Mouse (Mus musculus): ENCODE results near the gene Avpr2. TPM values are rescaled to one million over a fixed set of nuclear protein-coding genes. Genes with fewer than 3 reads are reported as not detected.
A peak's percentile ranks its signal among the peaks of the same experiment; 100 is the strongest.

Avpr2 gene
- polyA plus RNA-seq, 1 experiment from 2014 or later, result 0.34 TPM

- ATAC-seq (ENCODE audit: low FRiP score, low read depth), result peak; percentile 55
- Histone ChIP-seq H3K4me2 (replicated peaks) (peak overlapping the region; percentile 63), H3K9ac (replicated peaks) (peak overlapping the region; percentile 60; the same call in 1 of the 2 replicates), H3K4me1 (no peaks in the 10 kb centered on the region), H3K4me3 (peak overlapping the region; percentile 49), H3K36me3 (no peaks in the 10 kb centered on the region), H3K27ac (replicated peaks) (no peak overlapping the region), H3K9me3 (no peaks in the 10 kb centered on the region), H3K27me3 (peaks cover 23% of the 10 kb centered on the region)
- 12% methylated on average over 16 of the region's 16 CpGs for whole genome bisulfite sequencing
Observed at GRCm38 (mm10) chrX:73881036-73881427, 10.9 kb upstream of the Avpr2 start.

- peak; percentile 31; the same call in 1 of the 2 replicates for ATAC-seq (ENCODE audit: low FRiP score, low read depth)
- no peak overlapping the region for H3K9ac ChIP-seq (replicated peaks)
- 22% methylated on average over 6 of the region's 6 CpGs for WGBS
Observed at GRCm38 (mm10) chrX:73881463-73881862, 10.4 kb upstream of the Avpr2 start.

GRCm38 (mm10) chrX:73892833-73893232 lies 931 bp downstream of the Avpr2 start:
- ATAC-seq (ENCODE audit: low FRiP score, low read depth), result no peak
- H3K9me3 ChIP-seq, result no peaks in the 10 kb centered on the region
- H3K4me2 ChIP-seq (replicated peaks), result no peak overlapping the region
- WGBS, result 91% methylated on average over 14 of the region's 14 CpGs
- H3K27ac ChIP-seq (replicated peaks), result no peak overlapping the region
- no peaks in the 10 kb centered on the region for H3K27me3 ChIP-seq
- H3K4me3 ChIP-seq, result no peak overlapping the region
- no peaks in the 10 kb centered on the region for H3K4me1 ChIP-seq
- H3K9ac ChIP-seq (replicated peaks), result no peak overlapping the region
- no peaks in the 10 kb centered on the region for H3K36me3 ChIP-seq

More at GRCm38 (mm10) chrX:73881463-73881862, 10.4 kb upstream of the Avpr2 start:
- Histone ChIP-seq H3K4me2 (replicated peaks) (peak overlapping the region; percentile 63; the same call in 1 of the 2 replicates), H3K9me3 (no peaks in the 10 kb centered on the region), H3K4me3 (no peak overlapping the region), H3K36me3 (no peaks in the 10 kb centered on the region), H3K27me3 (peaks cover 23% of the 10 kb centered on the region), H3K4me1 (no peaks in the 10 kb centered on the region), H3K27ac (replicated peaks) (no peak overlapping the region)

GRCm38 (mm10) chrX:73895719-73896118 lies 3.8 kb downstream of the Avpr2 start, which contains the start of gene L1cam:
L1cam (minus strand) TSS chrX:73896105.
- H3K9me3 ChIP-seq, result no peaks in the 10 kb centered on the region
- H3K9ac ChIP-seq (replicated peaks), result no peak within 1 kb of the TSS
- WGBS, result 23% methylated on average over 2 of the region's 2 CpGs
- H3K27me3 ChIP-seq, result no peaks in the 10 kb centered on the region
- no peak within 1 kb of the TSS for H3K4me2 ChIP-seq (replicated peaks)
- no peaks in the 10 kb centered on the region for H3K4me1 ChIP-seq
- no peak within 1 kb of the TSS for H3K4me3 ChIP-seq
- no peaks in the 10 kb centered on the region for H3K36me3 ChIP-seq
- no peak for ATAC-seq (ENCODE audit: low FRiP score, low read depth)
- H3K27ac ChIP-seq (replicated peaks), result no peak within 1 kb of the TSS

GRCm38 (mm10) chrX:73897959-73898358 lies 6.1 kb downstream of the Avpr2 start:
- Histone ChIP-seq H3K9me3 (no peaks in the 10 kb centered on the region), H3K27me3 (no peaks in the 10 kb centered on the region), H3K4me1 (no peaks in the 10 kb centered on the region), H3K36me3 (no peaks in the 10 kb centered on the region), H3K27ac (replicated peaks) (no peak overlapping the region), H3K9ac (replicated peaks) (no peak overlapping the region), H3K4me3 (no peak overlapping the region), H3K4me2 (replicated peaks) (no peak overlapping the region)
- 73% methylated on average over 3 of the region's 3 CpGs for WGBS
- ATAC-seq (ENCODE audit: low FRiP score, low read depth), result no peak

- H3K36me3 ChIP-seq, result no peaks in the 10 kb centered on the region
- no peak overlapping the region for H3K27ac ChIP-seq (replicated peaks)
- H3K27me3 ChIP-seq, result no peaks in the 10 kb centered on the region; the same call in 1 of the 2 replicates
- H3K4me3 ChIP-seq, result no peak overlapping the region
- 72% methylated on average over 1 of the region's 1 CpGs for WGBS
- ATAC-seq (ENCODE audit: low FRiP score, low read depth), result no peak
- H3K4me1 ChIP-seq, result no peaks in the 10 kb centered on the region
- no peak overlapping the region for H3K4me2 ChIP-seq (replicated peaks)
- no peaks in the 10 kb centered on the region for H3K9me3 ChIP-seq
- H3K9ac ChIP-seq (replicated peaks), result no peak overlapping the region
Observed at GRCm38 (mm10) chrX:73910049-73910448, 18.1 kb downstream of the Avpr2 start.

- H3K9ac ChIP-seq (replicated peaks), result no peak overlapping the region
- ATAC-seq (ENCODE audit: low FRiP score, low read depth), result no peak
- no peaks in the 10 kb centered on the region; the same call in 1 of the 2 replicates for H3K27me3 ChIP-seq
- no peaks in the 10 kb centered on the region for H3K4me1 ChIP-seq
- H3K4me3 ChIP-seq, result no peak overlapping the region
- H3K27ac ChIP-seq (replicated peaks), result no peak overlapping the region
- no peaks in the 10 kb centered on the region for H3K36me3 ChIP-seq
- H3K9me3 ChIP-seq, result no peaks in the 10 kb centered on the region
- H3K4me2 ChIP-seq (replicated peaks), result no peak overlapping the region
Observed at GRCm38 (mm10) chrX:73910451-73910850, 18.5 kb downstream of the Avpr2 start.

GRCm38 (mm10) chrX:73911156-73911555 lies 19.3 kb downstream of the Avpr2 start:
- Histone ChIP-seq H3K27me3 (no peaks in the 10 kb centered on the region; the same call in 1 of the 2 replicates), H3K27ac (replicated peaks) (no peak overlapping the region), H3K4me1 (no peaks in the 10 kb centered on the region), H3K4me3 (peak overlapping the region; percentile 10; the same call in 1 of the 2 replicates), H3K36me3 (no peaks in the 10 kb centered on the region), H3K4me2 (replicated peaks) (peak overlapping the region; percentile 38), H3K9me3 (no peaks in the 10 kb centered on the region), H3K9ac (replicated peaks) (no peak overlapping the region)
- no peak for ATAC-seq (ENCODE audit: low FRiP score, low read depth)
- WGBS, result 23% methylated on average over 19 of the region's 26 CpGs

GRCm38 (mm10) chrX:73911588-73911987 lies 19.7 kb downstream of the Avpr2 start:
- no peaks in the 10 kb centered on the region for H3K4me1 ChIP-seq
- 76% methylated on average over 2 of the region's 2 CpGs for WGBS
- no peak overlapping the region for H3K4me2 ChIP-seq (replicated peaks)
- H3K9me3 ChIP-seq, result no peaks in the 10 kb centered on the region
- H3K27me3 ChIP-seq, result no peaks in the 10 kb centered on the region; the same call in 1 of the 2 replicates
- H3K9ac ChIP-seq (replicated peaks), result no peak overlapping the region
- H3K36me3 ChIP-seq, result no peaks in the 10 kb centered on the region
- no peak overlapping the region for H3K4me3 ChIP-seq
- no peak for ATAC-seq (ENCODE audit: low FRiP score, low read depth)
- H3K27ac ChIP-seq (replicated peaks), result no peak overlapping the region

- H3K9me3 ChIP-seq, result no peaks in the 10 kb centered on the region
- ATAC-seq (ENCODE audit: low FRiP score, low read depth), result peak; percentile 98
- peaks cover 28% of the 10 kb centered on the region for H3K36me3 ChIP-seq
- H3K27ac ChIP-seq (replicated peaks), result peak overlapping the region; percentile 73
- H3K4me3 ChIP-seq, result peak overlapping the region; percentile 21
- H3K9ac ChIP-seq (replicated peaks), result no peak overlapping the region
- H3K27me3 ChIP-seq, result no peaks in the 10 kb centered on the region; the same call in 1 of the 2 replicates
- WGBS, result 30% methylated on average over 31 of the region's 31 CpGs
- H3K4me1 ChIP-seq, result no peaks in the 10 kb centered on the region
- peak overlapping the region; percentile 42 for H3K4me2 ChIP-seq (replicated peaks)
Observed at GRCm38 (mm10) chrX:73914827-73915703, 23.2 kb downstream of the Avpr2 start.

- Histone ChIP-seq H3K27me3 (no peaks in the 10 kb centered on the region), H3K9me3 (no peaks in the 10 kb centered on the region), H3K27ac (replicated peaks) (no peak overlapping the region), H3K4me1 (peaks cover 7% of the 10 kb centered on the region), H3K9ac (replicated peaks) (no peak overlapping the region), H3K4me2 (replicated peaks) (no peak overlapping the region), H3K36me3 (peaks cover 28% of the 10 kb centered on the region), H3K4me3 (no peak overlapping the region)
- no peak for ATAC-seq (ENCODE audit: low FRiP score, low read depth)
- WGBS, result 75% methylated on average over 8 of the region's 8 CpGs
Observed at GRCm38 (mm10) chrX:73916945-73917344, 25.0 kb downstream of the Avpr2 start.

- H3K9me3 ChIP-seq, result no peaks in the 10 kb centered on the region
- no peak overlapping the region for H3K4me2 ChIP-seq (replicated peaks)
- no peak overlapping the region for H3K27ac ChIP-seq (replicated peaks)
- H3K4me3 ChIP-seq, result no peak overlapping the region
- ATAC-seq (ENCODE audit: low FRiP score, low read depth), result no peak
- 85% methylated on average over 5 of the region's 5 CpGs for WGBS
- H3K27me3 ChIP-seq, result no peaks in the 10 kb centered on the region
- peaks cover 7% of the 10 kb centered on the region for H3K4me1 ChIP-seq
- H3K9ac ChIP-seq (replicated peaks), result no peak overlapping the region
- H3K36me3 ChIP-seq, result peaks cover 28% of the 10 kb centered on the region
Observed at GRCm38 (mm10) chrX:73918631-73919030, 26.7 kb downstream of the Avpr2 start.

All from midbrain, embryonic 12.5 days (tissue).